Mouse (Mus musculus): Measurements from ENCODE around the gene Mdh1.
"Not testable (repeated sequence)": the region's sequence is repeated elsewhere in the genome, so short reads cannot be mapped to it uniquely, and the experiment has no call there.

The Mdh1 gene

DNA sequence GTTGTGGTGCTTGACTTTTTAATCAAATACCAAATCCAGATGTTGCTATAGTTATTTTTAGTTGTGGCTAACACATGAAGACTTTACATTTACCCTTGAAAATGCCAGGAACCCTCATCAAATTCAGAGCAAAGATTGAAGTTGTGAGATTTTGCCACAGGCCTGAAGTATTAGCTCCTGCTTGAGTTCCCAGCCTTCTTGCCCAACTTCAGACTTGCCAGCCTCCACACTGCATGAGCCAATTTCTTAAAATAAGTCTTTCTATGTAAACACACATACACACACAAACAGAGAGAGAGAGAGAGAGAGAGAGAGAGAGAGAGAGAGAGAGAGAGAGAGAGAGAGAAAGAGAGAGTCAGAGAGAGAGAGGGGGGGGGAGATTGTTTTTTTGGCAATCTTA is 26.2 kb downstream of the Mdh1 start:
- DNase-seq (ENCODE audit: low read depth) = no peak

DNA sequence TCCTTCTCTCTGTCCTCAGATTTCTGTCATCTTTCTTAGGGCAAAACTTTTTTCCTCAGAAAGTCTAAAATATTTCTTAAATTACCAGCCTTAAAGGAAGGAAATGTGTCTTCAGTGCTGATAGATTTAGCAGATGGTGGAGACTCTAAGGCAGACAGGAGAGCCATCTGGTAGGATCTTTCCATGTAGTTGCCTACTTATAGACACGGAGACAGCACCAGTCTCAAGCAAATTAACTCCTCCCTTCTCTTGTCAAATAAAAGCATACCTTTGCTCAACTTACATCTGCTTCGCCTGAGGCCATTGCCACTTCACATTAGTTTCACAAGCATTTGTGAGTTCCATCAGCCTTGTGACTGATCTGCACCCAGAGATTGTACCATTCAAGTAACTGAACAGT is 27.1 kb downstream of the Mdh1 start:
- DNase-seq (ENCODE audit: low read depth) = no peak

DNA sequence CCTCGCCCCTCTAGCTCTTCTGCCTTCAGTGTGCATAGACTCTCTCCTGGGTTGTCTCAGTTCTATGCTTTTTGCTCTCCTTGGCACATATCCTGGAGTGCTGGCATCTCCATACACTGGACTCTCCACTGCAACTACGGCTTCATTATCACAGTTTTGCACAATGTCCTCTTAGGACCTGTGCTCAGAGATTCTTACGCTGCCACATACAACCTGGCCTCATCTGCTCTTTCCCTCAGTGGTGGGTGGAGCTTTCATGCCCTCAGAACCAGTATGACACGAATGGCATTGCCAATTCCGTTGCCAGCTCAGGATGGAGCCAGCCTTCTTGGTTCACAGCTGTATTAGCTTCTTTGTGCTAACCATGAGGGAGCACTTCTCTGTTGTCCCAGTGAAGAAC is 29.4 kb downstream of the Mdh1 start:
- DNase-seq (ENCODE audit: low read depth) = no peak

DNA sequence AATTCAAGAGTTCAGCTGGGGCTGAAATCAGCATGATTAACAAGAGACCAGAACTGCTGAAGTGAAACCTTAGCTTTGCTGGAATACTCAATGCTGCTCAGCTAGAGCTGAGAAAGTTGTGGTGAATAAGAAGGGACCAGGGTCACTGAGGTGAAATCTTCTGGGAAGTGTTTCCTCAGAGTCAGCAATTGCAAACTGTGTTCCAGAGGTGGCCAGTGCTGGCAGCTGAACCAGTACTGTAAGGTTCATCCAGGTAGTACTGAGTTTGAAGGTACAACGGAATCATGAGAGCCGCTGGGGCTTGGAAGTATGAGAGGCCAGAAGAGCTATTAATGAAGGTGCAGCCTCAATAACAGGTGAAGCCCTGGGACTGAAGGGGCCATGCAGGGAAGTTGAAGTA is 31.5 kb downstream of the Mdh1 start:
- DNase-seq (ENCODE audit: low read depth) = no peak

DNA sequence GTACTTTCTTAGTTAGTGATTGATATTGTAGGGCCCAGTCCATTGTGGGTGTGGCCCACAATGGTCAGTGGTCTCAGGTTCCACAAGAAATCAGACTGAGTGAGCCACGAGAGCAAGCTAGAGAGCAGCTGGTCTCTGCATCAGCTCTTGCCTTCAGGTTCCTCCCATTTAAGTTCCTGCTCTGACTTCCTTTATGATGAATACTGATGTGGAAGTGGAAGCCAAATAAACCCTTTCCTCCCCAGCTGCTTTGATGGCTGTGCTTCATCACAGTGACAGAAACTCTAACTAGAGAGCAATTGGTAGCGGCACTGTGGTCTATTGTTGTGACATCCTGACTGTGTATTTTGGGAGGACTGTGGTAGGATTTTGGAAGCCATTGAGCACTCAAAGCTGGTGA is 32.1 kb downstream of the Mdh1 start:
- DNase-seq (ENCODE audit: low read depth) = no peak

DNA sequence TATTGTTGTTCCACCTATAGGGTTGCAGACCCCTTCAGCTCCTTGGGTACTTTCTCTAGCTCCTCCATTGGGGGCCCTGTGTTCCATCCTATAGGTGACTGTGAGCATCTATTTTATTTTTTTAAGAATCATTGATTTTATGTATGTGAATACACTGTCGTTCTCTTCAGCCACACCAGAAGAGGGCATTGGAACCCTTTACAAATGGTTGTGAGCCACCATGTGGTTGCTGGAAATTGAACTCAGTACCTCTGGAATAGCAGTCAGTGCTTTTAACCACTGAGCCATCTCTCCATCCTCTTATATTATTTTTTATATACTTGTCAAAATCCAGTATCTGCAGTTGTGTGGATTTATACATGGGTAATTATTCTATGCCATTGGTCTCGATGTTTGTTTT is 41.3 kb downstream of the Mdh1 start:
- DNase-seq (ENCODE audit: low read depth) = not testable (repeated sequence)

DNA sequence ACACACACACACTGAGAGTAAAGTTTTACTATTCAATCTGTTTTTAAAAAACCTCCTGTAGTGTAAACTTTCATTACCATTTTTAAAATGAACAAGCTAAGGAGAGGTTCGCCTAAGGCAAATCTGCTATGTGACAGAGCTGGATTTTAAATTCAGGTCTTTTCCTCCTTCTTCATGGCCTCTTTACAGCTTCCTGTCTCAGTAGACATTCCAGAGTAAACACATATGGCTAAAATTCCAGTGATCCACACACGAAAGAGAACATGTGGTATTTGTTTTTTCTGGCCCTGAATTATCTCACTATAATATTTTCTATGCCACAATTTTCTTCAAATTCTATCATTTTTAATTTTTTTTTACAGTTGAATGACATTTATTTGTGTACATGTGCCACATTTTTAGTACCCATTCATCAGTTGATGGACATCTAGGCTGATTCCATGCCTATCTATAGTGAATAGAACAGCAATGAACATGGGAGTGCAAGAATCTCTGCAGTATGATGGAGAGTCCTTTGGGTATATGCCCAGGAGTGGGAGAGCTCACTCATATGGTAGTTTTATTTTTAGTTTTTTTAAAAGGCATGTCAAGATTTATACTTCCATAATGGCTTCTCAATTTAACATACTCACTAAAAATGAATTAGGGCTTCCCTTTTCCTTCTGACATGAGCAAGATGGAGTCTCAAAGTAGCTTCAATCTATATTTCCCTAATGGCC is 43.3 kb downstream of the Mdh1 start:
- no peak for DNase-seq (ENCODE audit: low read depth)

DNA sequence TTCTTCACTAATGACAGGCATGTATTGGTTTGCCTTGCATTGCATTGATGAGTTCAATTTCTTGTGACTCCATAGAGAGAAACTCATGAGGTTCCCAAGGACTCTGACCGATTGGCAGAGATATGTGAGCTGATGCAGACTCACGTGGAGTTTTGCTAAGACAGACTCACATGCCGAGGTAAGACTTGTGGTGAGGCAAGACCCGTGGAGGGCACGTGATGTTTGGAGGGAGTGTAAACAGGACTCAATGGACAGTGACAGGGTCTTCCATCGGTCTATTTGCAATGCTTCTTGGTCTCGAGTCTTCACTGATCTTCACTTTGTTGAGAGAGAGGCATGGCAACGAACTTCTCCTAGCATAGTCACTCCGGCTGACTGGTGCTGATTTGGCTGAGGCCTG is 54.4 kb downstream of the Mdh1 start:
- no peak for DNase-seq (ENCODE audit: low read depth)

DNA sequence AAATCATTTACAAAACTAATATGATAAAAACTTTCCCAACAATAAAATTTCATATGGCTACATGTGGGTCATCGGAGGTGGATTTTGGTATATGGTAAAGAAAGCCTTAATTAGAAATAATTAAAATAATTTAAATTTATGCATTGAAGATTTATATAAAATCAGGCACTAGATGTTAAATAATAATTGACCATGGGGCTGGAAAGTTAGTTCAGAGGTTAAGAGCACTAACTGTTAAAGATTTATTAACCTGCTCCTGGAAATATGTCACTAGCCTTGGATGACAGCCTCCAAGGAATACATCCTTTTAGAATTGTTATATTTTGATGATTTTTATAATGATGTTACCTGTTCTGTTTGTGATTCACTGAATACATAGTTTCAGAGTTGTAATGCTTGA is 55.8 kb downstream of the Mdh1 start:
- DNase-seq (ENCODE audit: low read depth) = not testable (repeated sequence)

DNA sequence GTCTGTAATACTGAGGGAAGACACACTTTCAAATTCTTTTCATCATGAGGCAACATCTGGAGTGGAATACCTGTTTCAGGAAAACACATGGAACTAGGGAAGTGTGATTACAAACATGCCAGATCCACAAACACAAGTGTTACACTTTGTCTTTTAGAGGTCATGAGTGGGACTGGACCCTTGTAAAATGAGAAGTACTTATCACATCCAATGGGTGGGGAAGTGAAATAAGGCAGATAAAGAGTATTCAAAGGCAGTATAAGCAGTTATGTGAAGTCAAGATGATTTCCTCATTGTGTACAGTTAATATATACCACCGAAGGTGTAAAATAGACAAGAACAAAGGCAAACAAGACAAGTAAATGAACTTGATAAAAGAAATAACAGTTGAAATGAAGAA is 61.6 kb downstream of the Mdh1 start:
- DNase-seq (ENCODE audit: low read depth) = not testable (repeated sequence)

DNA sequence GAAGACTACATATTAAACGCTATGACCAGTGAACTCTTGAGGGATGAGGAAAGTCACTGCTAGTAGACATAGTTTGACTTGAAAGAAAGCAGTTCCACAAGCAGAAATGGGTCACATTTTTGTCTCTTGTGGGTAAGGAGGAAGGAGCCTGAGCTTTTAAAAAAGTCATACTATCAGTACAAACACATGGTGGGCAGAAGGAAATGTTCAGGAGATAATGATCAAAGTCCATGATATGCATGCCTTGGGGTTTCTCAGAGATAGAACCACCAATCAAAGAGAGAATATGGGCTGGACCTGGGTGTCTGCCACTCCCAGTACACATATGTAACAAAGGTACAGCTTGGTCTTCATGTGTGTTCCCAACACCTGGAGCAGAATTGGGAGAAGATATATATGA is 63.5 kb downstream of the Mdh1 start:
- DNase-seq (ENCODE audit: low read depth) = peak; percentile 84

DNA sequence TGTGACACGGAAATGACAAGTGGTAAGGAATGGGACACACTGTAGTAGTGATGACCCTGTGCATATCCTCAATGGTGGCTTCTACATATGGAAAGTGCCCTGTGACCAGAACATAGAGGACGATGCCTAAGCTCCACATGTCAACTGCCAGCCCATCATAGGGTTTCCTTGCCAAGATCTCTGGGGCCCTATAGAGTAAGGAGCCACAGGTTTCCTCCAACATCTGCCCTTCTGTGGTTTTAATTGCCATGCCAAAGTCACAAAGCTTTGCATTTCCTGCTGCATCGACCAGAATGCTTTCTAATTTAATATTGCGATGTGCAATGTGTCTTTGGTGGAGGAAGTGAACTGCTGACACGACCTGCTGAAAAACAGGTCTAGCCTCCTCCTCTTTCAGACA is 65.1 kb downstream of the Mdh1 start:
- DNase-seq (ENCODE audit: low read depth) = peak; percentile 64
